Mouse (Mus musculus): ENCODE results near the gene Cdc42ep5. TPM values are rescaled to one million over a fixed set of nuclear protein-coding genes. Genes with fewer than 3 reads are reported as not detected.

The Cdc42ep5 gene
- polyA plus RNA-seq, 1 experiment from 2014 or later: 30.3 TPM

DNA sequence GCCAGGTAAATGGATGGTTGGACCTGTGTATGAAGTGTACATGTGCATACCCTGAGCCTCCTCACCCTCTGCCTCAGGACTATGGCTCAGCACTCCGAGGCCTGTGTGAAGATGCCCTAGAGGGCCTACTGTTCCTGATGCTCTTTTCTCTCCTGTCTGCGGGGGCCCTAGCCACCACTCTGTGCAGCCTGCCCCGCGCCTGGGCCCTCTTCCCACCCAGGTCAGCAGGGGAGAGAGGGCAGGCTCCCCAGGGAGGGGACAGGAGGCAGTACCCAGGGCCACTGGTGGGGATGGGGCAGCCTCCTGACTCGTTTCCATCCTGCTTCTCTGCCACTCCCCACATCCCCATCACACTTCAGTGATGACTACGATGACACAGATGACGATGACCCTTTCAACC is 31.7 kb downstream of the Cdc42ep5 start:
- Histone ChIP-seq H3K27ac (ENCODE audit: low read depth, low read length) (no peak overlapping the region), H3K9me3 (ENCODE audit: control insufficient read depth, low read length) (no peaks in the 10 kb centered on the region), H3K4me1 (ENCODE audit: control insufficient read depth, insufficient read depth, low read length) (peaks cover 4% of the 10 kb centered on the region; the same call in 1 of the 2 replicates), H3K27me3 (ENCODE audit: control insufficient read depth, insufficient read depth, low read length) (no peaks in the 10 kb centered on the region), H3K4me3 (ENCODE audit: low read length) (no peak overlapping the region), H3K9ac (ENCODE audit: low read depth, low read length) (no peak overlapping the region), H3K4me2 (replicated peaks; ENCODE audit: low read depth, low read length) (no peak overlapping the region), H3K36me3 (ENCODE audit: control insufficient read depth, insufficient read depth, low read length) (peaks cover under 1% of the 10 kb centered on the region; the same call in 1 of the 2 replicates)
- 88% methylated on average over 7 of the region's 7 CpGs for WGBS
- no peak for ATAC-seq (ENCODE audit: low FRiP score, low TSS enrichment)

DNA sequence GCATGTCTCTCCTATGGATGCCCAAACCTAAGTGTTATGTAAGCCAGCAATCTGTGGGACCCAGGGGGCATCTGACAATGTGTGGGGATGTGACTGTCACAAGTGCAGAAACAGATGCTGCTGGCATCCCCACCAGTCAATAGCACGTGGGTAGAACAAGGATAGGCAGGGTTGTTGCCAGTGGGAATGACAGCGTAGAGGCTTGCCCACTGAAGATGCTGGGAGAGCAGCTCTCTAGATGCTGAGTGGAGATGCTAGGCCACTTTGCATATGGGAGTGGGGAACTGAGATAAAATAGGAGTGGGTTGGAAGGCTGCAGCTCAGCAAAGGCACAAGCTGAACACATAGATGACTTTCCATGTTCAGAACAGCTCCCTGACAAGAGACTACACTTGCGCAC is 32.1 kb downstream of the Cdc42ep5 start:
- no peak overlapping the region for H3K9ac ChIP-seq (ENCODE audit: low read depth, low read length)
- no peaks in the 10 kb centered on the region for H3K27me3 ChIP-seq (ENCODE audit: control insufficient read depth, insufficient read depth, low read length)
- no peaks in the 10 kb centered on the region for H3K9me3 ChIP-seq (ENCODE audit: control insufficient read depth, low read length)
- no peaks in the 10 kb centered on the region for H3K36me3 ChIP-seq (ENCODE audit: control insufficient read depth, insufficient read depth, low read length)
- H3K27ac ChIP-seq (ENCODE audit: low read depth, low read length): no peak overlapping the region
- H3K4me1 ChIP-seq (ENCODE audit: control insufficient read depth, insufficient read depth, low read length): no peaks in the 10 kb centered on the region; the same call in 1 of the 2 replicates
- no peak for ATAC-seq (ENCODE audit: low FRiP score, low TSS enrichment)
- no peak overlapping the region for H3K4me2 ChIP-seq (replicated peaks; ENCODE audit: low read depth, low read length)
- 95% methylated on average over 3 of the region's 3 CpGs for WGBS
- no peak overlapping the region for H3K4me3 ChIP-seq (ENCODE audit: low read length)

GRCm38 (mm10) chr7:4131964-4132363 is 32.7 kb downstream of the Cdc42ep5 start:
- Histone ChIP-seq H3K36me3 (ENCODE audit: control insufficient read depth, insufficient read depth, low read length) (no peaks in the 10 kb centered on the region), H3K9me3 (ENCODE audit: control insufficient read depth, low read length) (no peaks in the 10 kb centered on the region), H3K27ac (ENCODE audit: low read depth, low read length) (no peak overlapping the region), H3K4me3 (ENCODE audit: low read length) (no peak overlapping the region), H3K27me3 (ENCODE audit: control insufficient read depth, insufficient read depth, low read length) (no peaks in the 10 kb centered on the region), H3K4me1 (ENCODE audit: control insufficient read depth, insufficient read depth, low read length) (no peaks in the 10 kb centered on the region), H3K4me2 (replicated peaks; ENCODE audit: low read depth, low read length) (no peak overlapping the region), H3K9ac (ENCODE audit: low read depth, low read length) (no peak overlapping the region)
- no peak for ATAC-seq (ENCODE audit: low FRiP score, low TSS enrichment)
- WGBS: 91% methylated on average over 8 of the region's 8 CpGs

DNA sequence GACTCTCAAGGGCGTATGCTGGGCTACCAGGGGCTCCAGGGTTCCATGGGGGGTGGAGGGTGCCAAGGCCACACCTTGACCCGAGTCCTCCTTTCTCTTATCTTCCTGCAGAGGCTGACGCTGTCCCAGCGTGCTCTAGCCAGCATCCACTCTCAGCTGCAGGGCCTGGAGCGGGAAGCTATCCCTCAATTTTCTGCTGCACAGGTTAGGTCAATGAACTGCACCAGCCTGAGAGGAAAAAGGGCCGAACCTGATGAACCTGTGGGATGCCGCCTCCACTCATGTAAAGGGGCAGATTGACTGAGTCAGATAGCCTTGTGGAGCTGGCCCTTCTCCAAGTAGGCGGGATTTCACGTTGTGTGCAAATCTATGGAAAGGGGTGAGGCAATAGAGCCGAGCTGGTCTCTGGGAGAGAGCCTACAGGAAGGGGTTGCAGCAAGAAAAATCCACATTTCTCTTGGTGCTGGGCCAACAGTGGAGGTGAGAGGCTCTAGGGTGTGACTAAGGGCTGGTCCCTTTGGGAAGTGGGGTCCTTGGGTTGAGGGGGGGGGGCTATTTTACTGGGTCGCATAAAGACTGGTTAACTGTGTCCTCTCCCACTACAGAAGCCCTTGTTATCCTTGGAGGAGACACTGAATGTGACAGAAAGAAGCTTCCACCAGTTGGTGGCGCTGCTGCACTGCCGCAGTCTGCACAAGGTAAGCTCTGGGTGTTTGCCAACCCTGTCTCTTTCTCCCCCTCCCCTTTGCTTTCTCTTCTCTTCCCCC is 33.8 kb downstream of the Cdc42ep5 start:
- Histone ChIP-seq H3K27ac (ENCODE audit: low read depth, low read length) (no peak overlapping the region), H3K4me2 (replicated peaks; ENCODE audit: low read depth, low read length) (no peak overlapping the region), H3K9me3 (ENCODE audit: control insufficient read depth, low read length) (no peaks in the 10 kb centered on the region), H3K4me1 (ENCODE audit: control insufficient read depth, insufficient read depth, low read length) (no peaks in the 10 kb centered on the region), H3K4me3 (ENCODE audit: low read length) (no peak overlapping the region), H3K9ac (ENCODE audit: low read depth, low read length) (no peak overlapping the region), H3K27me3 (ENCODE audit: control insufficient read depth, insufficient read depth, low read length) (no peaks in the 10 kb centered on the region), H3K36me3 (ENCODE audit: control insufficient read depth, insufficient read depth, low read length) (no peaks in the 10 kb centered on the region)
- peak; percentile 52 for ATAC-seq (ENCODE audit: low FRiP score, low TSS enrichment)
- 44% methylated on average over 13 of the region's 13 CpGs for WGBS

DNA sequence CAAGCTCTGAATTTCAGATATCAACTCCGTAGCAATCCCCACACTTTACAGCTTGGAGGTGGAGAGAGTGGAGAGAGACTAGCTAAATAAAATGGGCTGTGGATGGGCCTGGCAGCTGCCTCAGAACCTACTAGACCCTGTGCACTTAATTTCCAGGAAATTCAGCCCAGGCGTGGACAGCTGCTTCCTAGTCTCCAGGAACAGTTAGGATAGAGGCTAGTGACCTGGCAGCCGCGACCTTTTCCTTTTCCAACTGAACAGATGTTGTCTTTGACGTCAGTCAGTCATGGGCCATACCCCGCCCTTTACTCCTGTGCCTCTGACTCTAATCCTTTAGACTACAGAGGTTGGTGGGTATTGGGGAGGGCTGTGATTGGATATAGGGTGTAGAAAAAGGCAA is 35.8 kb downstream of the Cdc42ep5 start:
- Histone ChIP-seq H3K9ac (ENCODE audit: low read depth, low read length) (no peak overlapping the region), H3K9me3 (ENCODE audit: control insufficient read depth, low read length) (no peaks in the 10 kb centered on the region), H3K4me2 (replicated peaks; ENCODE audit: low read depth, low read length) (no peak overlapping the region), H3K27ac (ENCODE audit: low read depth, low read length) (no peak overlapping the region), H3K4me3 (ENCODE audit: low read length) (no peak overlapping the region), H3K4me1 (ENCODE audit: control insufficient read depth, insufficient read depth, low read length) (0 out of 2 replicates have a peak, but pooled peaks cover 5% of the 10 kb centered on the region), H3K36me3 (ENCODE audit: control insufficient read depth, insufficient read depth, low read length) (no peaks in the 10 kb centered on the region), H3K27me3 (ENCODE audit: control insufficient read depth, insufficient read depth, low read length) (no peaks in the 10 kb centered on the region; the same call in 1 of the 2 replicates)
- no peak for ATAC-seq (ENCODE audit: low FRiP score, low TSS enrichment)
- 57% methylated on average over 6 of the region's 6 CpGs for WGBS

- H3K4me2 ChIP-seq (replicated peaks; ENCODE audit: low read depth, low read length): no peak overlapping the region
- H3K4me1 ChIP-seq (ENCODE audit: control insufficient read depth, insufficient read depth, low read length): 0 out of 2 replicates have a peak, but pooled peaks cover 5% of the 10 kb centered on the region
- H3K9me3 ChIP-seq (ENCODE audit: control insufficient read depth, low read length): no peaks in the 10 kb centered on the region
- ATAC-seq (ENCODE audit: low FRiP score, low TSS enrichment): no peak
- no peak overlapping the region for H3K9ac ChIP-seq (ENCODE audit: low read depth, low read length)
- 89% methylated on average over 4 of the region's 4 CpGs for WGBS
- no peaks in the 10 kb centered on the region; the same call in 1 of the 2 replicates for H3K27me3 ChIP-seq (ENCODE audit: control insufficient read depth, insufficient read depth, low read length)
- no peak overlapping the region for H3K4me3 ChIP-seq (ENCODE audit: low read length)
- H3K27ac ChIP-seq (ENCODE audit: low read depth, low read length): no peak overlapping the region
- H3K36me3 ChIP-seq (ENCODE audit: control insufficient read depth, insufficient read depth, low read length): no peaks in the 10 kb centered on the region
These were observed 36.8 kb downstream of the Cdc42ep5 start for GRCm38 (mm10) chr7:4127894-4128293.

DNA sequence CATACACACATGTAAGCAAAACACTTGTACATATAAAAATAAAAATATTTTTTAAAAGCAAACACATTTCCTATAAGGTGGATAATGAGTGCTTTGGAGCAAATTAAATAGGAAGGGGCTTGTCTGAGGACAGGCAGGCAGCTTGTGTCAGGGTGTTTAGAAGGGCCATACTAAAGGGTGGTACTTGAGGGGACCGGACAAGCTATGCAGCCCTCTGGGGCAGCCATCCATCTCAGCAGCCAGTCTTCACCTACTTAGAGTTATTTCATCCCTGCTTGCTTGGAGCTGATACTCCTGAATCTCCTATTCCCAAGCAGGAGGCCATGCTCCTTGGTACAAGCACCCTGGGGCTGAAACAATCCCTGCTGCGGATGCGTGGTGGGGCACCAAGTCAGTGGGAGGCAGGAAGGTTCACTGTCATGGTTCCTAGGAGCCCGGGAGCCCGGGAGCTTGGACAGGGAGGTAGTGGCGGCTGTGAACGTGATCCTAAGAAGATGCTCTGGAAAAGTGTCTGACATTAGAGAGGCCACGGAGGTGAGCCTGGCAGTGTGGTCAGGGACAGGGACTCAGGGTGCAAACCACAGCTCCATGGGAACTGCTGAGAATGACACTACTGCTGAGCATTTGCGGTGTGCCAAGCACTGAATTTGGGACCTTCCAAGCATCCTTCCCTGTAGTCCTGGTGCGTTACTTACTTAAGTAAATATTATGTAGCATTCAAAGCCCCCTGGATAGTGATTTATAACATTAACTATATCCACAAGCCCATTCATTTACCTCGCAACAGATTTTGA is 37.5 kb downstream of the Cdc42ep5 start:
- ATAC-seq (ENCODE audit: low FRiP score, low TSS enrichment): no peak
- 0 out of 2 replicates have a peak, but pooled peaks cover 5% of the 10 kb centered on the region for H3K4me1 ChIP-seq (ENCODE audit: control insufficient read depth, insufficient read depth, low read length)
- no peak overlapping the region for H3K4me3 ChIP-seq (ENCODE audit: low read length)
- no peaks in the 10 kb centered on the region; the same call in 1 of the 2 replicates for H3K27me3 ChIP-seq (ENCODE audit: control insufficient read depth, insufficient read depth, low read length)
- no peaks in the 10 kb centered on the region for H3K36me3 ChIP-seq (ENCODE audit: control insufficient read depth, insufficient read depth, low read length)
- no peak overlapping the region for H3K27ac ChIP-seq (ENCODE audit: low read depth, low read length)
- H3K9ac ChIP-seq (ENCODE audit: low read depth, low read length): no peak overlapping the region
- H3K4me2 ChIP-seq (replicated peaks; ENCODE audit: low read depth, low read length): no peak overlapping the region
- WGBS: 85% methylated on average over 11 of the region's 11 CpGs
- no peaks in the 10 kb centered on the region for H3K9me3 ChIP-seq (ENCODE audit: control insufficient read depth, low read length)

- Histone ChIP-seq H3K9me3 (ENCODE audit: control insufficient read depth, low read length) (no peaks in the 10 kb centered on the region), H3K4me2 (replicated peaks; ENCODE audit: low read depth, low read length) (no peak overlapping the region), H3K4me3 (ENCODE audit: low read length) (no peak overlapping the region), H3K27ac (ENCODE audit: low read depth, low read length) (no peak overlapping the region), H3K4me1 (ENCODE audit: control insufficient read depth, insufficient read depth, low read length) (0 out of 2 replicates have a peak, but pooled peaks cover 5% of the 10 kb centered on the region), H3K36me3 (ENCODE audit: control insufficient read depth, insufficient read depth, low read length) (no peaks in the 10 kb centered on the region), H3K27me3 (ENCODE audit: control insufficient read depth, insufficient read depth, low read length) (peaks cover 8% of the 10 kb centered on the region), H3K9ac (ENCODE audit: low read depth, low read length) (0 out of 2 replicates have a peak overlapping the region, but pooled peaks have one; percentile 4)
- WGBS: 33% methylated on average over 9 of the region's 9 CpGs
- ATAC-seq (ENCODE audit: low FRiP score, low TSS enrichment): no peak
These were observed 39.4 kb downstream of the Cdc42ep5 start for GRCm38 (mm10) chr7:4125306-4125705.

- Histone ChIP-seq H3K27me3 (ENCODE audit: control insufficient read depth, insufficient read depth, low read length) (peaks cover 11% of the 10 kb centered on the region), H3K9ac (ENCODE audit: low read depth, low read length) (no peak overlapping the region), H3K4me2 (replicated peaks; ENCODE audit: low read depth, low read length) (no peak overlapping the region), H3K27ac (ENCODE audit: low read depth, low read length) (no peak overlapping the region), H3K9me3 (ENCODE audit: control insufficient read depth, low read length) (no peaks in the 10 kb centered on the region), H3K4me3 (ENCODE audit: low read length) (no peak overlapping the region), H3K36me3 (ENCODE audit: control insufficient read depth, insufficient read depth, low read length) (no peaks in the 10 kb centered on the region), H3K4me1 (ENCODE audit: control insufficient read depth, insufficient read depth, low read length) (0 out of 2 replicates have a peak, but pooled peaks cover 5% of the 10 kb centered on the region)
- ATAC-seq (ENCODE audit: low FRiP score, low TSS enrichment): no peak
- 19% methylated on average over 5 of the region's 5 CpGs for WGBS
These were observed 39.8 kb downstream of the Cdc42ep5 start for GRCm38 (mm10) chr7:4124856-4125255.

Measured in kidney, embryonic 14.5 days (tissue).